In the genomic region with DNA sequence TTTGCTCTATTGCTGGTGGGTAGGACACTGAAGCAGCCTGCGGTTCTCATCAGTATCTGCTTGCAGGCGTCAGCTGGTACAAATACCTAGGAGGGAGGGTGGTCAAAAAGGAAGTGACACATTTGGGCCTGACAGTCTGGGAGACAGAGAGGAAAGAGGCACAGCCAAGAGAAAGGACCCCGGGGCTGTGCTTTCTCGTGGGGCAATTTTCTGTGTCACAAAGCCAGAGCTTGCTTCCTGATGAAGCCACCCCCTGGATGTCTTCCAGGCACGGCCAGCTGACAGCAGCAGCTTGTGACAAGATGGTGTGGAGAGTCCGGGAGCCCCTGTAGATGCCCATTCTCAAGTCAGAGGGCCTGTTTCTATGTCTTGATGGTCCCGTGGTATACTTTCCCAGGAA, we compare ENCODE assay signal across 9 mouse cellular contexts.
DNase-seq lines count a peak whose midpoint lies in the region; ATAC-seq and TF ChIP-seq lines count a peak whose summit lies in the region.
"Had no signal": no experiment of that assay in that cellular context is flagged by ENCODE, and none has a peak within 500 bp of the region (broad histone marks: within the 10 kb centered on the region; RNA-seq: fewer than 3 reads in every experiment).

No protein-coding gene starts in this region.

- H3K9me3 ChIP-seq in forebrain, embryonic 16.5 days (ENCODE audit: control insufficient read depth, low read length) = peaks cover 4% of the 10 kb centered on the region; the same call in 1 of the 2 replicates

- H3K27me3 ChIP-seq in forebrain, embryonic 16.5 days (replicated peaks; ENCODE audit: control insufficient read depth, insufficient read depth, low read length) = no peaks in the 10 kb centered on the region

- H3K4me2 ChIP-seq in forebrain, embryonic 16.5 days (ENCODE audit: low read length) = no peak overlapping the region

- WGBS in forebrain, embryonic 16.5 days = 47% methylated on average over 7 of the region's 7 CpGs

- H3K27ac ChIP-seq in gastrocnemius, adult 2 months = peak overlapping the region; percentile 31; the same call in 1 of the 2 replicates
- H3K27ac ChIP-seq in forebrain, embryonic 16.5 days (ENCODE audit: low read length) = no peak overlapping the region

- no peaks in the 10 kb centered on the region for H3K36me3 ChIP-seq in forebrain, embryonic 16.5 days (ENCODE audit: control insufficient read depth, insufficient read depth)

- intact Hi-C loops in left cerebral cortex, postnatal 14 days (cut with DNase I) = no loop called here
- intact Hi-C loops in gastrocnemius, adult 2 months (cut with DNase I) = no loop called here

- TF ChIP-seq CTCF in gastrocnemius, adult 2 months (IDR thresholded peaks at IDR 0.05) = no peak

- no peak overlapping the region for H3K4me3 ChIP-seq in gastrocnemius, adult 2 months
- no peak overlapping the region for H3K4me3 ChIP-seq in forebrain, embryonic 16.5 days (replicated peaks; ENCODE audit: low read length)

- H3K4me1 ChIP-seq in forebrain, embryonic 16.5 days (replicated peaks; ENCODE audit: control insufficient read depth, insufficient read depth, low read length) = peaks cover 7% of the 10 kb centered on the region; the same call in 1 of the 2 replicates

- peak; percentile 12 for DNase-seq in cerebellum, adult 11 months
- DNase-seq in cerebellum, adult 8-10 months = no peak
- DNase-seq in left cerebral cortex, postnatal 14 days (ENCODE audit: low spot score in 2 of 2) = peak; percentile 27 to 35
- no peak for DNase-seq in left cerebral cortex, adult 18-20 months (ENCODE audit: low spot score in 2 of 2)
- DNase-seq in gastrocnemius, adult 2 months = peak; percentile 76
- DNase-seq in lung, postnatal 25 days (ENCODE audit: low spot score) = peak; percentile 14
- DNase-seq in spleen, postnatal 10 days (ENCODE audit: low spot score in 2 of 2) = no peak

- ATAC-seq in forebrain, embryonic 16.5 days = no peak

- no peak overlapping the region for H3K9ac ChIP-seq in forebrain, embryonic 16.5 days (replicated peaks; ENCODE audit: low read depth, low read length)
- H3K9ac ChIP-seq: liver, embryonic 14.5 days had no signal

Comparison
In these comparisons a context has a peak if more than half of its experiments do, and no peak if none do; other contexts are left out.
1. DNase-seq: peak in cerebellum, adult 11 months (single experiment), left cerebral cortex, postnatal 14 days (2 of 2), gastrocnemius, adult 2 months (single experiment) and lung, postnatal 25 days (single experiment); none in cerebellum, adult 8-10 months (single experiment), left cerebral cortex, adult 18-20 months (0 of 2) and spleen, postnatal 10 days (0 of 2).